ENCODE assay signal across 30 mouse cellular contexts in genomic region chr1:164975729-164976128, GRCm38 (mm10). TPM values are rescaled to one million over a fixed set of nuclear protein-coding genes. Genes with fewer than 3 reads are reported as not detected.
DNase-seq lines count a peak whose midpoint lies in the region; ATAC-seq lines count a peak whose summit lies in the region.
"Had no signal": no experiment of that assay in that cellular context is flagged by ENCODE, and none has a peak within 500 bp of the region (broad histone marks: within the 10 kb centered on the region; RNA-seq: fewer than 3 reads in every experiment).

No protein-coding gene starts in this region.

- no peaks in the 10 kb centered on the region for H3K27me3 ChIP-seq in forebrain, embryonic 10.5 days (ENCODE audit: poor library complexity, severe bottlenecking)
- no peaks in the 10 kb centered on the region for H3K27me3 ChIP-seq in forebrain, embryonic 16.5 days (replicated peaks; ENCODE audit: control insufficient read depth, insufficient read depth, low read length)
- no peaks in the 10 kb centered on the region for H3K27me3 ChIP-seq in intestine, embryonic 15.5 days (replicated peaks)
- H3K27me3 ChIP-seq: embryonic facial prominence, embryonic 15.5 days; liver, embryonic 15.5 days; lung, embryonic 15.5 days; midbrain, embryonic 12.5 days had no signal

- H3K36me3 ChIP-seq in forebrain, embryonic 10.5 days (replicated peaks), result no peaks in the 10 kb centered on the region
- no peaks in the 10 kb centered on the region for H3K36me3 ChIP-seq in forebrain, embryonic 16.5 days (ENCODE audit: control insufficient read depth, insufficient read depth)
- no peaks in the 10 kb centered on the region for H3K36me3 ChIP-seq in intestine, embryonic 15.5 days
- H3K36me3 ChIP-seq: embryonic facial prominence, embryonic 15.5 days; limb, embryonic 10.5 days; liver, embryonic 15.5 days; lung, embryonic 15.5 days; midbrain, embryonic 12.5 days had no signal

- no peak overlapping the region for H3K9ac ChIP-seq in forebrain, embryonic 16.5 days (replicated peaks; ENCODE audit: low read depth, low read length)
- H3K9ac ChIP-seq in intestine, embryonic 15.5 days, result no peak overlapping the region
- H3K9ac ChIP-seq: embryonic facial prominence, embryonic 15.5 days; forebrain, postnatal 0 days; hindbrain, embryonic 14.5 days; liver, embryonic 15.5 days; lung, embryonic 15.5 days; midbrain, embryonic 12.5 days had no signal

- no peak overlapping the region for H3K4me2 ChIP-seq in forebrain, embryonic 16.5 days (ENCODE audit: low read length)
- H3K4me2 ChIP-seq in intestine, embryonic 15.5 days (replicated peaks), result no peak overlapping the region
- H3K4me2 ChIP-seq: embryonic facial prominence, embryonic 15.5 days; hindbrain, embryonic 14.5 days; liver, embryonic 15.5 days; lung, embryonic 15.5 days; midbrain, embryonic 12.5 days had no signal

- 86% methylated on average over 7 of the region's 7 CpGs for WGBS in forebrain, embryonic 10.5 days
- 68% methylated on average over 7 of the region's 7 CpGs for WGBS in forebrain, embryonic 16.5 days
- 55% methylated on average over 7 of the region's 7 CpGs for WGBS in intestine, embryonic 15.5 days

- no peak for DNase-seq in forebrain, embryonic 10.5 days (ENCODE audit: extremely low spot score, low spot score)
- DNase-seq in right cerebral cortex, postnatal 14 days, result no peak
- no peak for DNase-seq in gastrocnemius, postnatal 25 days
- DNase-seq in embryo, embryonic 9.5 days (ENCODE audit: extremely low spot score), result no peak
- DNase-seq: cerebellum, adult 11-12 months; cerebellum, postnatal 14 days; forebrain, postnatal 0 days; gastrocnemius, postnatal 36 days; heart, postnatal 36 days; kidney, adult 18-20 months; liver; right cerebral cortex, postnatal 25 days; spleen, adult 18-20 months had no signal

- H3K27ac ChIP-seq in forebrain, embryonic 10.5 days, result 0 out of 2 replicates have a peak overlapping the region, but pooled peaks have one; percentile 48
- H3K27ac ChIP-seq in forebrain, embryonic 16.5 days (ENCODE audit: low read length), result no peak overlapping the region
- H3K27ac ChIP-seq in intestine, embryonic 15.5 days, result no peak overlapping the region
- H3K27ac ChIP-seq: embryonic facial prominence, embryonic 15.5 days; hindbrain, embryonic 14.5 days; kidney, postnatal 0 days; limb, embryonic 10.5 days; liver, embryonic 15.5 days; lung, embryonic 15.5 days; macrophage; midbrain, embryonic 12.5 days had no signal

- no peak overlapping the region for H3K4me3 ChIP-seq in forebrain, embryonic 10.5 days
- no peak overlapping the region for H3K4me3 ChIP-seq in forebrain, embryonic 16.5 days (replicated peaks; ENCODE audit: low read length)
- H3K4me3 ChIP-seq in intestine, embryonic 15.5 days (replicated peaks), result no peak overlapping the region
- H3K4me3 ChIP-seq: embryonic facial prominence, embryonic 15.5 days; limb, embryonic 10.5 days; liver, embryonic 15.5 days; lung, embryonic 15.5 days; midbrain, embryonic 12.5 days had no signal

- peaks cover 11% of the 10 kb centered on the region for H3K4me1 ChIP-seq in forebrain, embryonic 10.5 days
- H3K4me1 ChIP-seq in forebrain, embryonic 16.5 days (replicated peaks; ENCODE audit: control insufficient read depth, insufficient read depth, low read length), result no peaks in the 10 kb centered on the region
- H3K4me1 ChIP-seq in intestine, embryonic 15.5 days (replicated peaks), result no peaks in the 10 kb centered on the region
- H3K4me1 ChIP-seq: embryonic facial prominence, embryonic 15.5 days; limb, embryonic 10.5 days; liver, embryonic 15.5 days; lung, embryonic 15.5 days had no signal

- no peak for ATAC-seq in forebrain, embryonic 16.5 days
- ATAC-seq in activated CD4-positive, CD25-positive, alpha-beta regulatory T cell, adult 4 months, result peak; percentile 79
- ATAC-seq in intestine, embryonic 15.5 days, result peak; percentile 63
- no peak for ATAC-seq in frontal cortex, adult (ENCODE audit: low TSS enrichment)
- ATAC-seq: forebrain, postnatal 0 days had no signal

- no peaks in the 10 kb centered on the region for H3K9me3 ChIP-seq in forebrain, embryonic 10.5 days
- no peaks in the 10 kb centered on the region for H3K9me3 ChIP-seq in forebrain, embryonic 16.5 days (ENCODE audit: control insufficient read depth, low read length)
- H3K9me3 ChIP-seq in intestine, embryonic 15.5 days, result no peaks in the 10 kb centered on the region
- H3K9me3 ChIP-seq: embryonic facial prominence, embryonic 15.5 days; limb, embryonic 10.5 days; liver, embryonic 15.5 days; lung, embryonic 15.5 days; midbrain, embryonic 12.5 days had no signal

RNA-seq across cellular contexts. Expression of gene Xcl1, which starts 40.4 kb away (rescaled TPM):
- polyA plus RNA-seq in forebrain, embryonic 10.5 days (2016; fragmentation: Nextera tagmentation; extraction: Ambion mirVana), result not detected in 2 replicates
- polyA plus RNA-seq in forebrain, embryonic 16.5 days (2015; fragmentation: Nextera tagmentation; extraction: Ambion mirVana), result not detected in 2 replicates
- 10 to 100 TPM in 1 of 2 experiments, 1 to 10 TPM in 1; 4.3 to 14.9 TPM for polyA plus RNA-seq in activated CD4-positive, CD25-positive, alpha-beta regulatory T cell, adult 4 months (2017; shearing (Covaris generic))
- 0.83 TPM in 1 of 2 replicates, not detected in the other for polyA plus RNA-seq in intestine, embryonic 15.5 days (2015; fragmentation: Nextera tagmentation; extraction: Ambion mirVana)
- total RNA-seq in gastrocnemius, postnatal 25 days (2021), result not detected
- total RNA-seq: adrenal gland, adult 18-20 months; forebrain, postnatal 0 days; gastrocnemius, postnatal 36 days; heart, adult 8-10 months; heart, postnatal 36 days; layer of hippocampus, postnatal 14 days had no signal
- polyA plus RNA-seq: embryonic facial prominence, embryonic 15.5 days; forebrain, postnatal 0 days; heart, embryonic 14.5 days; hindbrain, embryonic 14.5 days; kidney, postnatal 0 days; limb, embryonic 10.5 days; liver, embryonic 15.5 days; macrophage; midbrain, embryonic 12.5 days; neural tube, embryonic 11.5 days had no signal

Comparison
In these comparisons a context has a peak if more than half of its experiments do, and no peak if none do; other contexts are left out.
1. ATAC-seq: peak in activated CD4-positive, CD25-positive, alpha-beta regulatory T cell, adult 4 months (single experiment) and intestine, embryonic 15.5 days (single experiment); none in forebrain, embryonic 16.5 days (single experiment) and frontal cortex, adult (single experiment).